Mouse (Mus musculus): Measurements from ENCODE around the gene Mepe. TPM values are rescaled to one million over a fixed set of nuclear protein-coding genes. Genes with fewer than 3 reads are reported as not detected.

Mepe gene
- polyA plus RNA-seq, 1 experiment from 2014 or later = not detected

- Histone ChIP-seq H3K4me2 (no peak overlapping the region), H3K27ac (no peak overlapping the region), H3K4me3 (replicated peaks) (no peak overlapping the region), H3K36me3 (replicated peaks) (no peaks in the 10 kb centered on the region), H3K9ac (no peak overlapping the region), H3K4me1 (no peaks in the 10 kb centered on the region), H3K27me3 (peaks cover 12% of the 10 kb centered on the region), H3K9me3 (no peaks in the 10 kb centered on the region)
- 87% methylated on average over 14 of the region's 14 CpGs for WGBS
- ATAC-seq (ENCODE audit: low FRiP score) = no peak
Observed at GRCm38 (mm10) chr5:104334516-104334915, 9.4 kb downstream of the Mepe start.

DNA sequence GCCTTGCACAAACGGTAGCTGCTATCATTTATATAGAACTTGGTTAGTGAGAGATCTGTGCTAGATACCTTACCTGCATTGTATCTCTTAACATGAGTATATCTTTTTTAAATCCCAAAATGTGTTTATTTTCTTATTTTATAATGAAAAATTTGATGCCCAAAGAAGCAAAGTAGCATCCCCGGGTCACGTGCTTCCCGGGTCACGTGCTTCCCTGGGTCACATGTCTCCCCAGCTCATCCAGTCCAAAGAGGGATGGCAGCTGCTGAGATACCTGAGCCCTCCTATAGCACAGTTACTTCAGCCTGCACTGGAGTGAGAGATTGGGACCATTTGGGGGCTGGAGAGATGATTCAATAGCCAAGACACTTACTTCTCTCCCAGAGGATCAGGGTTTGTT is 10.8 kb downstream of the Mepe start:
- Histone ChIP-seq H3K27me3 (peaks cover 10% of the 10 kb centered on the region), H3K27ac (no peak overlapping the region), H3K9ac (no peak overlapping the region), H3K4me2 (no peak overlapping the region), H3K4me1 (no peaks in the 10 kb centered on the region), H3K4me3 (replicated peaks) (no peak overlapping the region), H3K36me3 (replicated peaks) (no peaks in the 10 kb centered on the region), H3K9me3 (no peaks in the 10 kb centered on the region)
- ATAC-seq (ENCODE audit: low FRiP score) = no peak
- 90% methylated on average over 5 of the region's 5 CpGs for WGBS

- WGBS = 69% methylated on average over 4 of the region's 4 CpGs
- Histone ChIP-seq H3K9ac (no peak overlapping the region), H3K27me3 (peaks cover 3% of the 10 kb centered on the region; the same call in 1 of the 2 replicates), H3K4me3 (replicated peaks) (no peak overlapping the region), H3K4me1 (no peaks in the 10 kb centered on the region), H3K9me3 (no peaks in the 10 kb centered on the region), H3K36me3 (replicated peaks) (no peaks in the 10 kb centered on the region), H3K4me2 (no peak overlapping the region), H3K27ac (no peak overlapping the region)
- ATAC-seq (ENCODE audit: low FRiP score) = no peak
Observed at GRCm38 (mm10) chr5:104337491-104337890, 12.4 kb downstream of the Mepe start.

DNA sequence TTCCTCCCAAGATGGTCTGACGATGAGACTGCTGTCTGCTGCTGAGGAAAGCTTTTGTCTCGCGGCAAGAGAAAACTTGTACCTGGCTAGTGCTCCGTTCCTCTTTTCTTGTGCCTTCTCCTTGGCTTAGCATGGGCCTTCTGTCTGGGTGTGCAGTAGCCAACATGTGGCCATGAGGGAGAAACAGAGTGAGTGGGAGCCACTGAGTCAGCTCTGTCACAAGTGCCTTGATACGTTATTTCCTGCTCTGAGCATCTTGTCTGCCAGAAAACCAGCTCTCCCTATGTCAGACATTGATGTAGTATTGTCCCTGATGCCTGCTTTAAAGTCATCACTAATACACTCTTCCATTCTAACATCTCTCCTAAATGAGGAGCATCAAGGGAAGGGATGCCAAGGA is 13.9 kb downstream of the Mepe start:
- Histone ChIP-seq H3K9me3 (no peaks in the 10 kb centered on the region), H3K36me3 (replicated peaks) (no peaks in the 10 kb centered on the region), H3K9ac (no peak overlapping the region), H3K27me3 (peaks cover 3% of the 10 kb centered on the region; the same call in 1 of the 2 replicates), H3K4me1 (no peaks in the 10 kb centered on the region), H3K4me3 (replicated peaks) (no peak overlapping the region), H3K4me2 (no peak overlapping the region), H3K27ac (no peak overlapping the region)
- ATAC-seq (ENCODE audit: low FRiP score) = no peak
- WGBS = 87% methylated on average over 5 of the region's 5 CpGs

- H3K9ac ChIP-seq = no peak overlapping the region
- H3K4me1 ChIP-seq = no peaks in the 10 kb centered on the region
- H3K27ac ChIP-seq = no peak overlapping the region
- WGBS = 24% methylated on average over 14 of the region's 14 CpGs
- H3K9me3 ChIP-seq = no peaks in the 10 kb centered on the region
- H3K36me3 ChIP-seq (replicated peaks) = no peaks in the 10 kb centered on the region
- H3K27me3 ChIP-seq = peaks cover 3% of the 10 kb centered on the region; the same call in 1 of the 2 replicates
- H3K4me2 ChIP-seq = 0 out of 2 replicates have a peak overlapping the region, but pooled peaks have one; percentile 24
- peak; percentile 87 for ATAC-seq (ENCODE audit: low FRiP score)
- H3K4me3 ChIP-seq (replicated peaks) = no peak overlapping the region
Observed at GRCm38 (mm10) chr5:104339706-104340512, 14.8 kb downstream of the Mepe start.

- WGBS = 91% methylated on average over 4 of the region's 4 CpGs
- Histone ChIP-seq H3K4me3 (replicated peaks) (no peak overlapping the region), H3K27me3 (peaks cover 3% of the 10 kb centered on the region; the same call in 1 of the 2 replicates), H3K4me2 (no peak overlapping the region), H3K4me1 (no peaks in the 10 kb centered on the region), H3K9me3 (no peaks in the 10 kb centered on the region), H3K36me3 (replicated peaks) (no peaks in the 10 kb centered on the region), H3K27ac (no peak overlapping the region), H3K9ac (no peak overlapping the region)
- ATAC-seq (ENCODE audit: low FRiP score) = no peak
Observed at GRCm38 (mm10) chr5:104340513-104340829, 15.3 kb downstream of the Mepe start.

- 49% methylated on average over 6 of the region's 6 CpGs for WGBS
- H3K4me2 ChIP-seq = no peak overlapping the region
- no peaks in the 10 kb centered on the region for H3K9me3 ChIP-seq
- H3K4me3 ChIP-seq (replicated peaks) = no peak overlapping the region
- no peaks in the 10 kb centered on the region for H3K36me3 ChIP-seq (replicated peaks)
- no peaks in the 10 kb centered on the region for H3K4me1 ChIP-seq
- no peak for ATAC-seq (ENCODE audit: low FRiP score)
- peaks cover 3% of the 10 kb centered on the region; the same call in 1 of the 2 replicates for H3K27me3 ChIP-seq
- H3K9ac ChIP-seq = no peak overlapping the region
- H3K27ac ChIP-seq = no peak overlapping the region
Observed at GRCm38 (mm10) chr5:104342881-104343280, 17.8 kb downstream of the Mepe start.

GRCm38 (mm10) chr5:104344526-104345240 is 19.6 kb downstream of the Mepe start:
- no peaks in the 10 kb centered on the region for H3K36me3 ChIP-seq (replicated peaks)
- H3K9ac ChIP-seq = no peak overlapping the region
- WGBS = 79% methylated on average over 9 of the region's 9 CpGs
- H3K4me3 ChIP-seq (replicated peaks) = no peak overlapping the region
- no peak overlapping the region for H3K27ac ChIP-seq
- no peak for ATAC-seq (ENCODE audit: low FRiP score)
- no peaks in the 10 kb centered on the region for H3K27me3 ChIP-seq
- H3K9me3 ChIP-seq = no peaks in the 10 kb centered on the region
- no peaks in the 10 kb centered on the region for H3K4me1 ChIP-seq
- no peak overlapping the region for H3K4me2 ChIP-seq

DNA sequence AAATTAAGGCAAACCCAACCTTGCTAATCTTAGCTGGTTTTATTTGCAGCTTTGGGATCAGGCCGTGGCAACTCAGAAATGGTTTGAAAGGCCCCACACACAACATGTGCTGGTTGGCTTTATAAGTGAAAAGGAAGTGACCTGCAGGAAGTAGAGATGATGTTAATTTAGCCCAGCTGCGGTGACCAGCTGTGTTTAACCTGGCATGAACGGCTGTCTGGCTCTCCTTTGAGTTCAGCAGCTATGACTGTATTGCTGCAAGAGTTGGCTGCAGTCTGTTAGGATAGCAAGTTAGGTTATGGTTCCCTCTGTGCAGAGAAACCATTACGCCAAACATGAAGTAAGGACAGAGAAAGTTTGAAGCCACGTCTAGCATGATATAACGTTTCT is 20.1 kb downstream of the Mepe start:
- ATAC-seq (ENCODE audit: low FRiP score) = no peak
- H3K27me3 ChIP-seq = no peaks in the 10 kb centered on the region
- no peaks in the 10 kb centered on the region for H3K4me1 ChIP-seq
- H3K36me3 ChIP-seq (replicated peaks) = no peaks in the 10 kb centered on the region
- no peak overlapping the region for H3K27ac ChIP-seq
- H3K9me3 ChIP-seq = no peaks in the 10 kb centered on the region
- H3K9ac ChIP-seq = no peak overlapping the region
- WGBS = 88% methylated on average over 6 of the region's 6 CpGs
- no peak overlapping the region for H3K4me2 ChIP-seq
- H3K4me3 ChIP-seq (replicated peaks) = no peak overlapping the region

DNA sequence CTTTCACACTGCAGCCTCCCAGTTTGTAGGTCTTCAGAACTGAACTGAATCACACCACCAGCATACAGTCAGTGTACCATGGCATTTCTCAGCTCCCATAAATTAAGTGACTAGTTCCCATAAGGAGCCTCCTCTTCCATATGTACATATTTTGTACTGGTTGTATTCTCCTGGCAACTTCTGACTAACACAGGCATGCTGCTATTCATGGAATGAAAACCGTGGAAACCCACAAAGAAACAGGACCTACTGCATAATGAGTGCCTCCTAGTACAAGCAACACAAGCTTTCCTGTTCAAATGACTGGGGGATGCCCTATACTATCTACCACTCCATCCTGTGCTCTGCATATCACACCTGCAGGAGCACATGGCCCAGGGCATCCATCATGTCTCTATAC is 25.9 kb downstream of the Mepe start:
- no peak for ATAC-seq (ENCODE audit: low FRiP score)
- Histone ChIP-seq H3K9ac (no peak overlapping the region), H3K27ac (no peak overlapping the region), H3K4me2 (no peak overlapping the region), H3K27me3 (no peaks in the 10 kb centered on the region), H3K4me1 (no peaks in the 10 kb centered on the region), H3K9me3 (no peaks in the 10 kb centered on the region), H3K4me3 (replicated peaks) (no peak overlapping the region), H3K36me3 (replicated peaks) (no peaks in the 10 kb centered on the region)
- WGBS = 74% methylated on average over 1 of the region's 1 CpGs

GRCm38 (mm10) chr5:104351874-104352273 is 26.7 kb downstream of the Mepe start:
- Histone ChIP-seq H3K27ac (no peak overlapping the region), H3K36me3 (replicated peaks) (no peaks in the 10 kb centered on the region), H3K9me3 (no peaks in the 10 kb centered on the region), H3K9ac (no peak overlapping the region), H3K27me3 (no peaks in the 10 kb centered on the region), H3K4me3 (replicated peaks) (no peak overlapping the region), H3K4me2 (no peak overlapping the region), H3K4me1 (no peaks in the 10 kb centered on the region)
- WGBS = 76% methylated on average over 5 of the region's 5 CpGs
- ATAC-seq (ENCODE audit: low FRiP score) = no peak

- Histone ChIP-seq H3K27me3 (no peaks in the 10 kb centered on the region), H3K4me1 (peaks cover 5% of the 10 kb centered on the region; the same call in 1 of the 2 replicates), H3K27ac (no peak overlapping the region), H3K4me3 (replicated peaks) (no peak overlapping the region), H3K9ac (no peak overlapping the region), H3K36me3 (replicated peaks) (no peaks in the 10 kb centered on the region), H3K9me3 (no peaks in the 10 kb centered on the region), H3K4me2 (no peak overlapping the region)
- 88% methylated on average over 5 of the region's 5 CpGs for WGBS
- no peak for ATAC-seq (ENCODE audit: low FRiP score)
Observed at GRCm38 (mm10) chr5:104357575-104357974, 32.4 kb downstream of the Mepe start.

DNA sequence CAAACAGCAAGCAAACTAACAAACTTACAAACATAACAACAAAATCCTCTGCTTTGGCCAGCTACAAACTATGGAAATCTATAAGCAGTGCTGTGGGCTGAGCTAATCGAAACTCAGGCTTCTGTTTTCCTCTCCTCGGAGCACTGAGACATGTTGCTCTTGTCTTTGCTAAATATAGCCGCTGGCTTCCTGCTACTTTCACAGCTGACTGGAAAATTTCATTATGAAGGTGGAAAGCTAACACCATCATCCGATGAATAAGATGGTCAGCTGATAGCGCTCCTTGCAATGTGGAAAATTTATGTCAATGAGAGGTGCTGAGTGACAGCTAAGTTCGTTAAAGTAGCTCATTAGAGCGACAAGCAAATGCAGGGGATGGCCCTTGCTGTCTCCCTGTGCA is 33.5 kb downstream of the Mepe start:
- ATAC-seq (ENCODE audit: low FRiP score) = no peak
- WGBS = 40% methylated on average over 7 of the region's 7 CpGs
- H3K4me2 ChIP-seq = no peak overlapping the region
- no peak overlapping the region for H3K27ac ChIP-seq
- H3K4me3 ChIP-seq (replicated peaks) = no peak overlapping the region
- H3K36me3 ChIP-seq (replicated peaks) = no peaks in the 10 kb centered on the region
- no peak overlapping the region for H3K9ac ChIP-seq
- peaks cover 5% of the 10 kb centered on the region; the same call in 1 of the 2 replicates for H3K4me1 ChIP-seq
- no peaks in the 10 kb centered on the region for H3K27me3 ChIP-seq
- H3K9me3 ChIP-seq = no peaks in the 10 kb centered on the region

All from forebrain, embryonic 12.5 days (tissue).